Mouse (Mus musculus) lung, adult 2 months (tissue): ENCODE data around the gene Nt5dc3. TPM values are rescaled to one million over a fixed set of nuclear protein-coding genes. Genes with fewer than 3 reads are reported as not detected.

Experiments
- DNase-seq: peaks from one replicate; pipeline ENCODE4 v3.0.0; 2022
- H3K4me1 ChIP-seq: fragments of 200-500 bp; 2 replicates; pipeline ENCODE4 v1.6.1; 2011; ENCODE audit warnings: low read length; ENCODE audit not compliant: control insufficient read depth, insufficient read depth
- H3K4me3 ChIP-seq: fragments of 200-500 bp; replicated peaks from 2 replicates; pipeline ENCODE3; 2011; ENCODE audit warnings: low read depth, mild to moderate bottlenecking, control low read depth, low read length; ENCODE audit errors: extremely low read depth
- CTCF ChIP-seq: fragments of 200-500 bp; IDR thresholded peaks from 2 replicates; pipeline ENCODE4 v1.5.1; 2011; ENCODE audit warnings: mild to moderate bottlenecking, low read length, control low read depth; ENCODE audit not compliant: insufficient read depth
- POLR2A ChIP-seq: fragments of 200-500 bp; IDR thresholded peaks from 2 replicates; pipeline ENCODE4 v1.6.1; 2011; ENCODE audit warnings: low read depth, mild to moderate bottlenecking, control low read depth, low read length, borderline replicate concordance; ENCODE audit errors: extremely low read depth
- WGBS: fragments of 180-500 bp; shearing (Covaris S2); methylation state at CpG from one replicate; pipeline ENCODE4 v1.1.7; 2018; 5-methylcytosine and 5-hydroxymethylcytosine counted together
- polyA plus RNA-seq: library from polyadenylated mRNA; depleted of rRNA; stranded (reverse); fragments of >200 nt; gene quantifications from 2 replicates; pipeline ENCODE4 v1.2.3, GENCODE M21; 2012

Gene Nt5dc3
- polyA plus RNA-seq, 1 experiment = 12.8 TPM

DNA sequence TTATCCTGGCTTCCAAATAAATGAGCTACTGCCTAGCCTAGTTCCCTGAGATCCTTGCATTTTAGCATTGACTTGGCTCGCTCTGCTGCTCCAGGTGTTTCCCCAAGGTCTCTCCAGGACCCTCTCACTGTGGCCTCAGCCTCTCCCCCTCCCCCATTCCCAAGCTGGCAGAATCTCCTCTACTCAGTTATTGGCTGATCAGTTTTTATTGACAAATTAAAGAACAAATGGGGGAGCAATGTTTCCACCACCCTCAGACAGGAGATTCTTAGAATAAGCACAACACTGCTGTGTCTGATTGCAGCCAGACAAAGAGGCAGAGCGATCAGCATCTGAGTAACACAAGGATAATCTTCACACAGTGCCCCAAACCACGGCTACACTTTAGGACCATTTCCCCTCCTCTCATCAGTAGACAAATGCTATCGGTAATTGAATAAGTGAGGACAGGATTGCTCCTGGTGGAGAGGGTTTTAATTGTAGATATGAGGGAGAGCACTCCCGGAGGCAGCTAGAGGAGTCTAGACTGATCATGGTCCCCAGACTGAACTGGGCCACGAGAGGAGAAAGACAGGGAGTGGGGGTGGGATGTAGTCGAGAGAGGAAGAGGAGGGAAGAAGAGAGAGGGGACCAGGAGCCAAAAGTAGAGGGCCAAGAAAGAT is 17.0 kb upstream of the Nt5dc3 start:
- TF ChIP-seq CTCF (no peak), POLR2A (no peak)
- Histone ChIP-seq H3K4me1 (no peaks in the 10 kb centered on the region), H3K4me3 (no peak overlapping the region)
- WGBS = 63% methylated on average over 7 of the region's 7 CpGs
- no peak for DNase-seq

DNA sequence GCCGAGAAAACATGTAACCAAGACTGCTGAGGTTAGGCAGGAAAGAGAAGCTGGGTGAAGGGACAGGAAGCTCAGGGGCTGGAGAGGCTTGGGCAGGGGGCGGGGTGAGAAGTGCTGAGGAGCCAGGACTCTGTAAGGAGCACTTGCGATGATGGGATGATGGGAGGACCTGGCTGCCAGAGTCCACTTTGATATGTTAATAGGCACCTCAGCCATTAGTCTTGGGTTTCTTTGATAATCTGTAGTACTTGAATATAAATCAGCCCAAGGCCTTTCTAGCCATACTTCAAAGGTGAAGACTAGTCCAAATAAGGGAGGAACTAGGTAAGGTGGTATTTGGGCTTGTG is 16.4 kb upstream of the Nt5dc3 start:
- H3K4me1 ChIP-seq = no peaks in the 10 kb centered on the region
- WGBS = 60% methylated on average over 3 of the region's 3 CpGs
- no peak for DNase-seq
- no peak overlapping the region for H3K4me3 ChIP-seq
- TF ChIP-seq POLR2A (no peak), CTCF (no peak)

DNA sequence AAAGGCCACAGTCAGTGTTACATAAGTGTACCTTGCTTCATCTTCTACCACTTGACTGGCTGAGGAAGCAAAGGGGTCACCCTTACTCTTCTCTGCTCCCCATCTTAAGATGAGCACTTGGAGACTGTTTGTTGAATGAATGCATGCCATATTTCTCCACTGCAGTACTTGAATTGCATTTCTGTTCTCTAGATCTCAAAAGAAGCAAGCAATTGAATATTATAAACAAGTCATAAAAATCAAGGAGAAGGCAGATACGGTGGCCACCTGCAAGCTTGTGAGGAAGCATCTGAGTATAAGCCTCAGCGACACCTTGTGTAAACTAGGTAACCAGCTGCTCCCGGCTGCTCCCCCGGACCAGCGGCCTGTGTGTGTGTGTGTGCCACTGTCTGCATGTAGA is 15.1 kb upstream of the Nt5dc3 start, which contains the start of gene Gm49358:
Gm49358 (plus strand) TSS at position 301 of the 400 bp plus-strand sequence.
- H3K4me1 ChIP-seq = no peaks in the 10 kb centered on the region
- 83% methylated on average over 5 of the region's 5 CpGs for WGBS
- H3K4me3 ChIP-seq = no peak within 1 kb of the TSS
- TF ChIP-seq POLR2A (no peak), CTCF (no peak)
- DNase-seq = no peak

DNA sequence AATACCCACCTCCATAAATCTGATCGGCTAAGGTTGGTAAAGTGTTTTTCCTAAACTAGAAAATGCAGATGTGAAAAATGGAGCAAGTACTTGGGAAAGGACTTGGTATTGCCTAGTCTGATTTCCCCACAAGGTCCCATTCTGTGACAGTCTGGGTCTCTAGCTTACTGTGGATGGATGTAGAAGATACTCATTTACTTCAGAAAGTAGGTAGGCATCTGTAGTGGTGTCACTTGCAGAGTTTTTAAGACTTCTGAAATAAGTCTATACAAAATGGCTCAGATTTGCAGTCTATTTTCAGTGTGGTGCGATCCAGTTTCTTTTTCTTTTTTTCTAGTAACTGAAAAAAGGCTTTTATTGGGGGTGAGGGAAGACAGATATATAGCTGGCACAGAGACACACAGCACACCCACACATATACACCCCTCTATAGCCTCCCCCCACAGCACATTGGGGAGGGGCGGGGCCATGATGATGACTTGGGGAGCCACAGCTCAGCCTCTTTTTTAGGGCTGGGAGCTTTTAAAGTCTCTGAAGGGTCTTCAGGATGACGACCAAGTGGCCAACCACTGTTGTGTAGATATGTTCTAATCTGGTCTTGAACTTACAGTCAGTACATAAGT is 13.3 kb upstream of the Nt5dc3 start:
- WGBS = 85% methylated on average over 4 of the region's 4 CpGs
- Histone ChIP-seq H3K4me3 (no peak overlapping the region), H3K4me1 (no peaks in the 10 kb centered on the region)
- DNase-seq = no peak
- TF ChIP-seq CTCF (no peak), POLR2A (no peak)

DNA sequence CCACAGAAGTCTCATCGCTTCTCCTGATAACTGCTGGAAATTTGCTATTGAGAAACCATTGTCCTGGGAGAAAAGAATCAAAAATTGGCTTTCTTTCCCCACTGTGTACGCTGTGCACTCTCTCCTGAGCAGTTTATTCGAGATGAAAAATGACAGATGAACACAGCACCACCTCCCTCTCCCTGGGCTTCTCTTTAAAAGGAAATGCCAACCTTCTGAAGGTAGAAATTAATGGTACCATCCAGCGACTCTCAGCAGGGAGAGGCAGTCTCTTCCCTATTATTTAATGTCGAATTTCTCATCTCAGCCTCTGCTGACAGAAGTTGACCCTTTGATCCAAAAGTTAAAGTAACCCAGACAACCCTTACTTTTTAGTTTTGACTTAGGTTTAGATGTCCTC is 9.6 kb upstream of the Nt5dc3 start:
- Histone ChIP-seq H3K4me1 (no peaks in the 10 kb centered on the region), H3K4me3 (no peak overlapping the region)
- 63% methylated on average over 5 of the region's 5 CpGs for WGBS
- TF ChIP-seq POLR2A = no peak
- no peak for DNase-seq

DNA sequence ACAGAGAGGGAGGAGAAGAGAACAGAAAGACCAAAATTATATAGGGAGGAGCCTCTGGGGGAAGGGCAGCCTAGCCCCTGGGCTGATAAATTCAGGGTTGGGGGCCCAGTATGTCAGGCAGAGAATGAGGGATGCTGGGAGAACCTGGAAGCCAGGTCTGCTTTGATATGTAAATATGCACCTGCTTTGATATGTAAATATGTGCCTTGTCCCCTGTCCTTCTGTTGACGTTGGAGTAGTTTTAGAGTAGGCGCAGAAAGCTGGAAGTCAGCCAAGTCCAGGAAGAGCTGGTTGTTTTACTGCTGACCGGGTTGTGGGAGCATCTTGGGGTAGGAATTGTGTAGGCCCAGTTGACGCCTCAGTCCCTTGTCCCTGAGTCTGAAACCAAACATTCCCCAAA is 9.0 kb upstream of the Nt5dc3 start:
- H3K4me1 ChIP-seq = no peaks in the 10 kb centered on the region
- TF ChIP-seq POLR2A (no peak), CTCF (no peak)
- no peak for DNase-seq
- H3K4me3 ChIP-seq = no peak overlapping the region
- WGBS = 50% methylated on average over 4 of the region's 4 CpGs

DNA sequence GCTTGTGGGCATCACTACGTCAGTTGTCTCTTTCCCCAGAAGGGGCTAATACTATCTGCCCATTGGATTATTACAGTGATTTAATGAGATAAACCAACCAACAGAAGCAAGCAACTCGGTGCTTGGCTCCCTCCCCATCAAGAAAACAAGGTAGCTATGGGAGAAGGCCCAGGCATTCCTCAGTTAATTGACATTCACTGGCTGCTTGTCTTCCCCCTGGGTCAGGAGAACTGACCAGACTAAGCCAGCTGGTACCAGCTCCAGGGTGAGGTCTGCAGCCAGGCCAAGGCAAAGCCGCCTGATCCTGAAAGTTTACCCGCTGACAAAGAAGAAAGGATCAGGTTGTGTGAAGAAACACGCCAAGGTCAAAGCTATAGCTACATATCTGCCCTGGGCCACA is 7.1 kb upstream of the Nt5dc3 start:
- TF ChIP-seq CTCF = no peak
- no peak for TF ChIP-seq POLR2A
- WGBS = 83% methylated on average over 5 of the region's 5 CpGs
- H3K4me3 ChIP-seq = no peak overlapping the region
- H3K4me1 ChIP-seq = no peaks in the 10 kb centered on the region
- no peak for DNase-seq

DNA sequence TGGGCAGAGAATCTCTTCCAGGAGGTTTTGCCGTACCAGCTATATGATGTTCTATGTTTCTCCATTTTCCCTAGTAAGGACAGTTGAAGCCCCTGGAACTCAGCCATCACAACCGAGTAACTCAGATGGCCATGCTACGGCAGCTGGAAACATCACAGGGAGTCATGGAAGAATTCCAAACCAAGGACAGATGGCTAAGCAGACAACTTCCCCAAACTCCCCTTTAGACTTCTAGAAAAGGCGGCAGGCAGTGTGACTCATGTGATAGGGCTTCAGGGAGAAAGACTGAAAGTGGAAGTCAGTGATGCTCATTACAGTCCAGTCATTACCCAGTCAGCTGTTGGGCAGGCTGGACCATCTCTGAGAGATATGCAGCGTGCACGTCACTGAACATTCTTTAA is 6.6 kb upstream of the Nt5dc3 start:
- WGBS = 50% methylated on average over 6 of the region's 6 CpGs
- H3K4me1 ChIP-seq = no peaks in the 10 kb centered on the region
- no peak for DNase-seq
- TF ChIP-seq CTCF = no peak
- H3K4me3 ChIP-seq = no peak overlapping the region

DNA sequence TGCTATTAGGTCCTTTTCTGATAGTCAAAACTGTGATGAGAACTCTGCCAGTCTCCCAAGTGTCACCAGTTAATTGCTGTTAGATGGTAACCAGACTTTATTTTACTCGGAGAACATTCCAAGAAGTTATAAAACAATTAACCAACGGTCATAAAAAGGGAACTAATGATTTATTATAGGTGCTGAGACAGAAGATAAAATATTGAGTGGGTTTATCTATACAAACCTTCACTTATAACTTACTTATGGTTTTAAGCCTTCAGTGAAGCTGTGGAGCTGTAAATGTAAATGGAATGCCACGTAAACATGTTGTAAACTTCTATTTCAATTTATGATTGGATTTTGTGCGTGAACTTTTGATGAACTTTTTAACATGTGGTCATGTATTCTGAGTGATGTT is 5.4 kb upstream of the Nt5dc3 start:
- Histone ChIP-seq H3K4me1 (no peaks in the 10 kb centered on the region), H3K4me3 (no peak overlapping the region)
- TF ChIP-seq POLR2A (no peak), CTCF (no peak)
- WGBS = 56% methylated on average over 4 of the region's 4 CpGs
- DNase-seq = no peak

DNA sequence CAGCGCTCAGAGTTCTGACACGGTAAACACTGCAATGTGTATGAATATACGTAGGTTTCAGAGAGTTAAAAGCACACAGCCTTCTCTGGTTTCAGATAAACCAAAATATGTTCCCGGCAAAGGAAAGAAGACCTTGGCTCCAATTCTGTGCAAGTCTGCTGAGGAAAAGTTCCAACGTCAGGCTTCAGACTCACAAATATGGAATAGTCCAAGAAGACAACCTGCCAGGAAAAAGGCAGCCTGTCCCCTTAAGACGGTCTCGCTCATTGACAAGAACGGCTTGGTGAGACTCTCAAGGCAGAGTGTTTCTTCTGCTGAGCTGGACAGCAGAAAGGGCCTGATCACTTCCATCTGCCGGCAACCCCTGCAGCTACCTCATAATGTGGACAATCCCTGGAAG is 2.5 kb upstream of the Nt5dc3 start:
- DNase-seq = no peak
- TF ChIP-seq CTCF = no peak
- no peak for TF ChIP-seq POLR2A
- WGBS = 63% methylated on average over 9 of the region's 9 CpGs
- H3K4me3 ChIP-seq = no peak overlapping the region
- H3K4me1 ChIP-seq = peaks cover 3% of the 10 kb centered on the region; the same call in 1 of the 2 replicates
